Mouse (Mus musculus) induced T-regulatory cell, adult 2 months (primary cell): ENCODE measurements around the gene Arvcf.

ENCODE experiments used
- DNase-seq: peaks from one replicate; pipeline ENCODE4 v3.0.0-alpha.2; 2012; ENCODE audit warnings: low read depth

Gene Arvcf

GRCm38 (mm10) chr16:18410418-18410817 is 62.4 kb downstream of the Arvcf start:
- DNase-seq = no peak

DNA sequence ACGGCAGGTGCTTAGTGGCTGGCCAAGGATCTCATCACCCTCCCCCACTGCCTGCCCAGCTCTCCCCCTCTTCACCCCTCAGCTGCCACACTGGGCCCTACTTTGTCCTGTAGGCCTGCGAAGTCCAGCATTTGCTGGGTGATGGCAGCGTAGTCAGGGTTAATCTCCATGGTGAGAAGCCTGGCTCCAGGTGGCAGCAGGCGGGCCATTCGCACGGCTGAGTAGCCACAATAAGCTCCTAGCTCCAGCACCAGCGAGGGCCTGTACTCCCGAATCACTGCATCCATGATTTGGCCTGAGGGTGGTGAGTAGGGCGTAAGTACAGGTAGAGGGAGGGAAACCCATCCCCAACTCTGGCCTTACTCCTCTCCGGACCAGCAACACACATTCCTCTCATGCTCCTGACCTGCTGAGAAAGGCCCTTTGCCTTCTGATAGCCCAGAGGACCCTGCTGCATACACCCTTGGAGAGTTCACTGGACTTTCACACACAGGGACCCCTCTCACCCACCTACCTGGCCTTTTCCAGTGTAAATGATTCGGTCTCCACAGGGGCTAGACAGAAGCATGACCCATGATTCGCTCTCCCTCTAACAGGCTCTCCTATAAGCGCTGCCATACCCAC is 63.2 kb downstream of the Arvcf start:
- no peak for DNase-seq

DNA sequence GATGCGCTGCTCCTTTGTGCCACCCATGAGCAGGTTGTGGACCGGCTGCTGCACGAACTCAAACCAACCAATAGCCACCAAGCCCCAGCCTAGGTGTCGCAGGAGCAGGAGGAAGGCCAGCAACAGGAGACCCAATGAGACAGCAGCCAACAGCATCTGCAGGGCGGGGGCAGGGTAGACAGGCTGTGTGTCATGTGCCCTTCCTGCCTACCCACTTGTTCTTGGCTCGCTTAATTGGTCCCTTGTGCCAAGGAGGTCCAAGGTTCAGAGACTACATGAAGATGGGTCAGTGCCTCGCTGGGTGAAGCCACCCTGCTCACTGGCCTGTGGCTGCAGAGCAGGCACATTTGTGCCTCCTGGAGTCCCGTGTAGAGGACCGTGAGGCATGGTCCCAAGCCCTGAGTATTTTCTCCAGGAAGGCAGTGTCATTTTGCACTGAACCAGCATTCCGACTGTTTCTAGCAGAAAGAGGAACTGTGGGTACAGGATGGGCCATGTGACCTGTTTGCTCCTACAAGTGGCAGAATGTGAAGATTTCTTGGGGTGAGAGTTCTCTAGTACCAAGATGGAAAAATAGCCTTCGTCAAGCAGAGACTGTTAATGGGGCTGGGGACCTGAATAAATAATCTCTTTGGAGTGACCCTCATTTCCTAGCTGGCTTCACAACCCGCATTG is 64.0 kb downstream of the Arvcf start:
- no peak for DNase-seq

DNA sequence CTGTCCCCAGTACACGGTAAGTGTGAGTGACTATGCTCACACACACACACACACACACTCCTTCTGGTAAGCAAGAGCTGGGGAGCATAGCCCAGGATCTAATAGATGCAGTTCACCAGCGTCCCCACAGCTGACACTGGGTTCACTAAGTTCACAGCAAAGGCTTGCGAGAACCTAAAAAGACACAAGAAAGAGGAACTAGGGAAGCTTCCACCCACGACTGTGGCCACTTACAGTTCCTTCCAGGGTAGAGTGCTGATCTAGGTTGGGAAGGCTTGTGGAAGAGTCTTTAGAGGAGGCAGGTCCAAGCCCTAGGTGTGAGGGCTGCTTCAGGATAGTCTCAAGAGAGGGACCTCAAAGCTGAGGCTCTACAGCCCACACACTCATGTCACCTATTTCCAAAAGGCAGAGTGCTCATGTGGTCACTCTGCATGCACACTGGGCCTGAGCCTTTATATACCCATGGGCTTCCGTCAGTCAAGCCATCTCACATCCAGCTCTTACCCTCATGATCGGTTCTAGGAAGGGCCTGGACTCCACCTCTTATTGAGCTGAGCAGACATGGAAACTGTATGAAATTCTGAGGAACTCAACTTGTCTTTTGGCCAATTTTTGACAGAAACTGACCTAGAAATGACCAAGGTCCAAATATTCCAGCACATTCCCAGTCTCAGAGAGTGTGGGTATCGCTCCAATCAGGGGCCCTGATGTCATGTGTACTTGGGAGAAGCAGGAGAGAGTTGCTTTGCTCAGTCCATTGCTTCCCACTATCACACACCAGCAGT is 65.2 kb downstream of the Arvcf start:
- DNase-seq = no peak

DNA sequence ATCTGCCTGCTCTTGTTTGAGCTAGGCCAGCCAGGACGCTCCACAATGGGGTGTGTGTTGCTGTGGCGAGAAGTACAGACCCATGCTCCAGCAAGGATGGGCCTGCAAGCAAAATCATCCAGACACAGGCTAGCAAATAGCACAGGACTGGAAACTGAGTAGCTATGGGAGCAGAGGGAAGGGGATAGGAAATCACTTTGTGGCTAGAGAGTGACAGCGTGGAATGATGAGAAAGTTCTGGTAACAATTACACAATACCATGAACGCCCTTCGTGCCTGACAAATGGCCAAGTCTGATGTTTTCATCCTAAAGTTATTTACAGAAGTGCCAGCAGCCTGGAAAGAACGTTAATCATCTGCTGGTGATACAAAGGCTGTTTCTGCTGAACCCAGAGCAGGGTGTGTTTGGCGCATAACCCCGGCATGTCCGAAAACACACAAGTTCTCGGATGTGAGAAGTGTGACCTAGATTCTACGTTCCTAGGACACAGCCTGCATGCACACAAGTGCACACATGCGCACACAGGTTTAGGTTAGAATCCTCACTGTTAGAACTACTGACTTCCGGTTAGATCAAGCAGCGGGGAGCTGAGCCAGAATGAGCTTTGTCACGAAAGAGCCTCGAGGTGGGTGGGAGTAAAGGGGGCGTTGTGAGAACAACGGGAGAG is 68.2 kb downstream of the Arvcf start:
- DNase-seq = peak; percentile 54

GRCm38 (mm10) chr16:18416837-18417236 is 68.9 kb downstream of the Arvcf start:
- DNase-seq = no peak

GRCm38 (mm10) chr16:18417491-18417890 is 69.5 kb downstream of the Arvcf start:
- no peak for DNase-seq

- no peak for DNase-seq
These were observed 71.0 kb downstream of the Arvcf start for GRCm38 (mm10) chr16:18418756-18419602.

DNA sequence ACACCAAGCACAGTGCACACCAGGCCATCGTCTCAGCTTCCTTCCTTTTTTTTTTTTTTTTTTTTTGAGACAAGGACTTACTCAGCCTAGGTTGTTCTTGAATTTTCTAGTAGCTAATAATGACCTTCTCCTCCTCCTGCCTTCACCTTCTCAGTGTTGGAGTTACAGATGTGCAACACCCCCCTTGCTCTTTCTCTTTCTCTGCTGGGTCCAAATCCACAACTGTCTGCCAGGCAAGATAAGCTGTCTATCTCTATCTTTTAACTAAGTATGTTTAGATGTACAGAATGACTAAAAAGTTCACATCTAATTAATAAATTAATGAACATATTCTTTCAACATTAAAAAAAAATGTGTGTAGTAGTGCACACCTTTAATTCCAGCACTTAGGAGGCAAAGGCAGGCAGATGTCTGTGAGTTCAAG is 71.6 kb downstream of the Arvcf start:
- no peak for DNase-seq

DNA sequence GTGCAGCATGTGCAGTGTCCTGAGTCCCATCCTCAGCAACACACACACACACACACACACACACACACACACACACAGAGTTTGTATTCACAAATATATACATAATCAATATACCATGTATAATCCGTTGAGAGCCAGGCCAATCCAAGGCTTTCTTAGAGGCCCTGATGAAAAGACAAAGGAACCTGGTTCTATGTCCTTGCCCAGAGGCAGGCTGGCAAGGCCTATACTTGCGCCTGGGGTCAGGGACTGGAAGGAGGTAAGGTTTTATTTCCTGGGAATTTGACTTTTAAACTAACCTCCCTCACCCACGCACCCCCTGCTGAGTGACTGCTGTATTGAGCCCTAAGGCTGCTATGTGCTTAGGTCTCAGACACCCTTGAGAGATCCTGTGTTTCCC is 72.6 kb downstream of the Arvcf start:
- DNase-seq = no peak

- no peak for DNase-seq
These were observed 75.4 kb downstream of the Arvcf start for GRCm38 (mm10) chr16:18423203-18423914.

DNA sequence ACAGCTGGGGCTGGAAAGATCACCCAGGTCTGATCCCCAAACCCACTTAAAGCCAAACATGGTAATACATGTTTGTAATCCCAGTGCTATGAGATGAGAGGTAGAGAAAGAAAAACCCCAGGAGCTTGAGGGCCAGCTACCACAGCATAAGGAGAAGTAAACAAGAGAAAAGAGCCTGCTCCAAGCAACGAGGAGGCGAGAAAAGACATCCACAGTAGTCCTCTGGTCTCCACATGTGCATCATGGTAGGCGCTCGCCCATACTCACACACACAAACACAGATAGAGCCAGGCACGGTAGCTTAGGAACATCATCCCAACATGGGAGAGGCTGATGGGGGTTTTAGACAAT is 75.9 kb downstream of the Arvcf start:
- DNase-seq = no peak

DNA sequence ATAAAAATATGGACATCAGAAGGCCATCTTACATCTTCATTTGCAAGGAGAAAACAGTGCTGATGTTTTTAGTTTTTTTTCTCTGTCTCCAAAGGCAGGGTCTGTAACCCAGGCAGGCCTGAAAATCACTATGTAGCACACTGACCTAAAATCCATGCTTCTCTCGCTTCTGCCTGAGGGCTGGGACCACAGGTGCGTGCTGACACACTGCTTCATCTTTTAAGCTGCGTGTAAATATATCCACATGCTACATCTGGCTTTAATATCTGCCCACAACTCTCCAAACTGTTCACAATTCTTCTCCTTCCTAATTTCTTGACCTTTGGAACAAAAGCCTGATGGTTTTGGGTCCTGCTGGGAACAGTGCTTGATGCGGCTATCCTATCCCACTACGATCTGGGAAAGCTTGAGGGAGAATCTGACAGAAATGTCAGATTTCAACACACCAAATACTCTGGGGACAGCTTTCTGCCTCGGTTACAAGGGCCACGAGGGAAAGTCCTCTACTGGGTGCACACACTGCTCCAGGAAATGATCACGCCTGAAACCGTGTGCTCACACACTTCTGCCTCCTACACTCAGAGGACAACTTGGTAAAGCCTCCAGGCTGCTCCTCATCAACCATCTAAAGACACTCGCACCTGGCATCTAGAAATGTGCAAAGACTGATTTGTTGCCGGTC is 76.5 kb downstream of the Arvcf start:
- DNase-seq = peak; percentile 47

- DNase-seq = peak; percentile 38
These were observed 77.7 kb downstream of the Arvcf start for GRCm38 (mm10) chr16:18425475-18426214.

GRCm38 (mm10) chr16:18426215-18426791 is 78.3 kb downstream of the Arvcf start, which contains the start of gene Txnrd2:
Gene Txnrd2, plus strand, starts transcription at chr16:18426384.
- DNase-seq = peak; percentile 82

- no peak for DNase-seq
These were observed 78.9 kb downstream of the Arvcf start, which contains the start of gene Comt for GRCm38 (mm10) chr16:18426802-18427280. Gene Comt, minus strand, starts transcription at chr16:18426852.

GRCm38 (mm10) chr16:18428011-18428515 is 80.1 kb downstream of the Arvcf start:
- DNase-seq = no peak

GRCm38 (mm10) chr16:18428516-18429042 is 80.6 kb downstream of the Arvcf start:
- no peak for DNase-seq

GRCm38 (mm10) chr16:18429641-18430040 is 81.7 kb downstream of the Arvcf start:
- DNase-seq = no peak
